Mouse (Mus musculus): Measurements from ENCODE around the gene Hba-a2. TPM values are rescaled to one million over a fixed set of nuclear protein-coding genes. Genes with fewer than 3 reads are reported as not detected.
"Not testable (repeated sequence)": the region's sequence is repeated elsewhere in the genome, so short reads cannot be mapped to it uniquely, and the experiment has no call there.

Gene Hba-a2
- total and polyA plus RNA-seq, 2 experiments from 2014 or later = 789 to 1,191 TPM

DNA sequence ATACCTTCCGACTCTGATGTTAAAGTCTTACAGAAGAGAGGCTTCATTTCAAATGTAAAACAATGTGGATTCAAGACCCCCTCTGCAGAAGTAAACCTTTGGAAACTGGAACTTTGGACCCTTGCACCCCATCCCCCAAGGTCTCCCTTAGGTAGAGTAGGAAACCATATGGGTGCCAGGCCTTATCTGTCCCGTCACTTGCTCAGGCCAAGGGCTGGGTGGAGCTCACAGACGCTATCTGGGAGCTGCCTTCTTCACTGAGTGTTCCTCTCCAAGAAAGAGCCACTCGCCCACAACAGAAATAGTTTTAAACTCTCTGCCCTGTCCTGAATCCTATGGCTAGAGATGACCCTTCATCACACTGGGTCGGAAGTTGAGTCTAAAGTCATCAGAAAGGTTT is 27.3 kb upstream of the Hba-a2 start:
- Histone ChIP-seq H3K27ac (ENCODE audit: low read depth, low read length) (no peak overlapping the region), H3K27me3 (ENCODE audit: insufficient read depth, low read length) (no peaks in the 10 kb centered on the region), H3K36me3 (ENCODE audit: insufficient read depth) (no peaks in the 10 kb centered on the region), H3K9ac (no peak overlapping the region), H3K4me1 (ENCODE audit: insufficient read depth) (peaks cover 5% of the 10 kb centered on the region; the same call in 1 of the 2 replicates), H3K4me3 (ENCODE audit: low read depth, low read length) (no peak overlapping the region), H3K4me2 (ENCODE audit: low read depth) (no peak overlapping the region), H3K9me3 (ENCODE audit: low read length) (no peaks in the 10 kb centered on the region)
- DNase-seq (no peak), ATAC-seq (no peak)
- WGBS = 83% methylated on average over 5 of the region's 5 CpGs
- TF ChIP-seq CTCF (IDR thresholded peaks at IDR 0.05; ENCODE audit: low read depth) = no peak

DNA sequence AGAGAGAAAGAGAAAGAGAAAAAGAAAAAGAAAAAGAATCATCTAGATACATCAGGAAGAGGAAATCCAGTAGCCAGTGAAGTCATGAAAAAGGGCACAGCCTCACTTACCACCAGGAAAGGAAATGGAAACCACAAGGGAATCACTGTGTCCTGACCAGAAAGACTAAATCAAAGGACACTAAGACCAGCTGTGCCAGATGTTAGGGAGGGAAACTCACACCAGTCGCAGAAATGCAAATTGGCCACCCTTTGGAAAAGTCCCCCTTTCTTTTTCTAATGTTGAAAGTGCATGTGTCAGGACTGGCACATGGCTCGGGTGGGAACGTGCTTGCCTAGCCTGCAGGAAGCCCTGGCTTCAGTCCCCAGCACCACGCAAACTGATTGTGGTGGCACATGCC is 25.1 kb upstream of the Hba-a2 start:
- no peak for TF ChIP-seq CTCF (IDR thresholded peaks at IDR 0.05; ENCODE audit: low read depth)
- WGBS = 48% methylated on average over 4 of the region's 4 CpGs
- no peak for ATAC-seq

DNA sequence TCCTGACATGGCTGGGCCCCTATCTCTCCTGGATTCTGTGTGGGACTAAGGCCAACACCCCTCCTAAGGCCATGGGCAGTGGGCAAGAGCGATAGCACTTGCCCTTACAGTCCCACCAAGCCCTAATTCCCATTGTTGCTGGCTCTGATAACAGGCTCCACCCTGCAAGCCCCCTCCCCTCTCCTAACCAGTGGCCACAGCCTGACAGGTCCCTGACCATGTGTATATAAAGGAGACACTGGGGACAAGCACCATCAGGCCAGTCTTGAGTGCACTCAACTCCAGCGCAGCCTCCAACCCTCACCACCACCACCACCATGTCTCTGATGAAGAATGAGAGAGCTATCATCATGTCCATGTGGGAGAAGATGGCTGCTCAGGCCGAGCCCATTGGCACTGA is 19.9 kb upstream of the Hba-a2 start, which contains the start of gene Hba-x:
TSS of gene Hba-x (plus strand) at position 54 of the 400 bp plus-strand sequence.
- no peak within 1 kb of the TSS for H3K27ac ChIP-seq (ENCODE audit: low read depth, low read length)
- ATAC-seq = no peak

More for the DNA sequence above, 25.1 kb upstream of the Hba-a2 start:
- H3K27ac ChIP-seq (ENCODE audit: low read depth, low read length) = no peak overlapping the region
- DNase-seq = no peak
- no peak overlapping the region for H3K4me2 ChIP-seq (ENCODE audit: low read depth)
- H3K9me3 ChIP-seq (ENCODE audit: low read length) = no peaks in the 10 kb centered on the region
- H3K4me1 ChIP-seq (ENCODE audit: insufficient read depth) = peaks cover 5% of the 10 kb centered on the region; the same call in 1 of the 2 replicates
- no peaks in the 10 kb centered on the region for H3K27me3 ChIP-seq (ENCODE audit: insufficient read depth, low read length)
- H3K4me3 ChIP-seq (ENCODE audit: low read depth, low read length) = no peak overlapping the region
- no peaks in the 10 kb centered on the region for H3K36me3 ChIP-seq (ENCODE audit: insufficient read depth)
- H3K9ac ChIP-seq = no peak overlapping the region

DNA sequence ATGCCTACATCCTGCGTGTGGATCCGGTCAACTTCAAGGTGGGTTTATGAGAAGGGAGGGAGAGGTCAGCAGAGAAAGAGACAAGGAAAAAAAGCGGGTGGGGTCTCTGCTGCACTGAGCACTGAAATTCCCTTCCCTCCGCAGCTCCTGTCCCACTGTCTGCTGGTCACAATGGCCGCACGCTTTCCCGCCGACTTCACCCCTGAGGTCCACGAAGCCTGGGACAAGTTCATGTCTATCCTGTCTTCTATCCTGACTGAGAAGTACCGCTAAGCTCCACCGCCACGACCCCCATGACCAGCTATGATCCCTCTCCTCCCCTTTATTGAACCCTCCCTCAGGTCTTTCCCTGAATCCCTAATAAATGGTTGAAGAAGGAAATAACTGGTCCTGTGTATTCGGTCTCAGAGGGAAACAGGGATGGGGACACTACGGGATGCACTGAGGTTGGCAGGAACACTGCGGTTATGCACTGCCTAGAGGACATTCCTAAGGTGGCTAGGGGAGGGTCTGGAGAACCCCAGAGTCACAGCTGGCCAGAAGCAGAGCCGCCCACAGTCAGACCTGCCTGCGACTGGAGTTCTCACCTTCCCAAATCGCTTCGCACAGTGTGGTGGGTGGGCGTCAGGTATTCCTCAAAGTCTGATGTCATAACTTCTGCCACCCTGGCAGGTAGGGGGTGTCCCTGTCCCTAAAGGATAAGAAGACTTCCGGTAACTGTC is 18.4 kb upstream of the Hba-a2 start:
- WGBS = 78% methylated on average over 21 of the region's 21 CpGs

More for the DNA sequence above, 19.9 kb upstream of the Hba-a2 start, which contains the start of gene Hba-x:
- no peak within 1 kb of the TSS for H3K9ac ChIP-seq
- no peaks in the 10 kb centered on the region for H3K4me1 ChIP-seq (ENCODE audit: insufficient read depth)
- no peaks in the 10 kb centered on the region for H3K27me3 ChIP-seq (ENCODE audit: insufficient read depth, low read length)
- no peaks in the 10 kb centered on the region for H3K36me3 ChIP-seq (ENCODE audit: insufficient read depth)
- no peaks in the 10 kb centered on the region for H3K9me3 ChIP-seq (ENCODE audit: low read length)
- no peak for DNase-seq
- no peak for TF ChIP-seq CTCF (IDR thresholded peaks at IDR 0.05; ENCODE audit: low read depth)
- WGBS = 76% methylated on average over 3 of the region's 3 CpGs
- no peak within 1 kb of the TSS for H3K4me3 ChIP-seq (ENCODE audit: low read depth, low read length)
- no peak within 1 kb of the TSS for H3K4me2 ChIP-seq (ENCODE audit: low read depth)

GRCm38 (mm10) chr11:32278458-32278957 is 17.8 kb upstream of the Hba-a2 start:
- Histone ChIP-seq H3K4me3 (ENCODE audit: low read depth, low read length) (no peak overlapping the region), H3K4me1 (ENCODE audit: insufficient read depth) (no peaks in the 10 kb centered on the region), H3K27me3 (ENCODE audit: insufficient read depth, low read length) (no peaks in the 10 kb centered on the region), H3K9ac (no peak overlapping the region), H3K4me2 (ENCODE audit: low read depth) (no peak overlapping the region), H3K9me3 (ENCODE audit: low read length) (no peaks in the 10 kb centered on the region), H3K36me3 (ENCODE audit: insufficient read depth) (no peaks in the 10 kb centered on the region), H3K27ac (ENCODE audit: low read depth, low read length) (no peak overlapping the region)
- 83% methylated on average over 12 of the region's 12 CpGs for WGBS
- ATAC-seq (no peak), DNase-seq (no peak)
- no peak for TF ChIP-seq CTCF (IDR thresholded peaks at IDR 0.05; ENCODE audit: low read depth)

More for the DNA sequence above, 18.4 kb upstream of the Hba-a2 start:
- Histone ChIP-seq H3K9me3 (ENCODE audit: low read length) (no peaks in the 10 kb centered on the region), H3K4me3 (ENCODE audit: low read depth, low read length) (no peak overlapping the region), H3K4me1 (ENCODE audit: insufficient read depth) (no peaks in the 10 kb centered on the region), H3K27me3 (ENCODE audit: insufficient read depth, low read length) (no peaks in the 10 kb centered on the region), H3K36me3 (ENCODE audit: insufficient read depth) (no peaks in the 10 kb centered on the region), H3K9ac (no peak overlapping the region), H3K4me2 (ENCODE audit: low read depth) (no peak overlapping the region), H3K27ac (ENCODE audit: low read depth, low read length) (no peak overlapping the region)
- no peak for TF ChIP-seq CTCF (IDR thresholded peaks at IDR 0.05; ENCODE audit: low read depth)
- DNase-seq = no peak
- ATAC-seq = no peak

GRCm38 (mm10) chr11:32280646-32281045 is 15.6 kb upstream of the Hba-a2 start:
- H3K4me3 ChIP-seq (ENCODE audit: low read depth, low read length) = no peak overlapping the region
- H3K27me3 ChIP-seq (ENCODE audit: insufficient read depth, low read length) = no peaks in the 10 kb centered on the region
- ATAC-seq (no peak), DNase-seq (no peak)
- H3K27ac ChIP-seq (ENCODE audit: low read depth, low read length) = no peak overlapping the region
- no peaks in the 10 kb centered on the region for H3K9me3 ChIP-seq (ENCODE audit: low read length)
- H3K4me2 ChIP-seq (ENCODE audit: low read depth) = no peak overlapping the region
- no peak overlapping the region for H3K9ac ChIP-seq
- H3K4me1 ChIP-seq (ENCODE audit: insufficient read depth) = no peaks in the 10 kb centered on the region
- no peaks in the 10 kb centered on the region for H3K36me3 ChIP-seq (ENCODE audit: insufficient read depth)
- 64% methylated on average over 2 of the region's 2 CpGs for WGBS
- TF ChIP-seq CTCF (IDR thresholded peaks at IDR 0.05; ENCODE audit: low read depth) = no peak

GRCm38 (mm10) chr11:32281416-32282144 is 14.7 kb upstream of the Hba-a2 start:
- TF ChIP-seq CTCF (IDR thresholded peaks at IDR 0.05; ENCODE audit: low read depth) = no peak
- WGBS = 69% methylated on average over 1 of the region's 1 CpGs
- H3K27me3 ChIP-seq (ENCODE audit: insufficient read depth, low read length) = no peaks in the 10 kb centered on the region

DNA sequence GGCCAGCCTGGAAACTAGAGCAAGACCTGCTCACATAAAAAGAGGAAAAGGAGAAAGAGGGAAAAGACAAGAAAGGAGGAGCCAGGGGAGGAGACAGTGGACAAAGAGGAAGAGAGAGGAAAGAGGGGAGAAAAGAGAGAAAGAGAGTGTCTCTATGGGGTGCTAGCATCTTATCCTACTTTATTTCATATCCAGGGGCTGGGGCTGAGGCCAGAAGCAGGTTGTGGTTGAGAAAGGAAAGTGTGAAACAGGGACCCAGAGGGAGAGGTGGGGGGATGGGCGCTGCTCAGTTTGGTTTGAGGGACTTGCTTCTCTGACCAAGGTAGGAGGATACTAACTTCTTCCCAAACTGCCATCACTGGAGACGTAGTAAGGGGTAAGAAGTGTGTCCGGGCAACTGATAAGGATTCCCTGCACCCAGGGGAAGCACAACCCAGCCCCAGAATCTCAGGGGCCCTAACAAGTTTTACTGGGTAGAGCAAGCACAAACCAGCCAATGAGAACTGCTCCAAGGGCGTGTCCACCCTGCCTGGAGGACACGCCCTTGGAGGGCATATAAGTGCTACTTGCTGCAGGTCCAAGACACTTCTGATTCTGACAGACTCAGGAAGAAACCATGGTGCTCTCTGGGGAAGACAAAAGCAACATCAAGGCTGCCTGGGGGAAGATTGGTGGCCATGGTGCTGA is 13.1 kb upstream of the Hba-a2 start, which contains the start of gene Hba-a1:
TSS of gene Hba-a1 (plus strand) at position 421 of the 687 bp plus-strand sequence.
- H3K9ac ChIP-seq; ATAC-seq; H3K4me1 ChIP-seq (ENCODE audit: insufficient read depth); H3K9me3 ChIP-seq (ENCODE audit: low read length); H3K4me3 ChIP-seq (ENCODE audit: low read depth, low read length); H3K27me3 ChIP-seq (ENCODE audit: insufficient read depth, low read length); H3K27ac ChIP-seq (ENCODE audit: low read depth, low read length); DNase-seq; H3K36me3 ChIP-seq (ENCODE audit: insufficient read depth); H3K4me2 ChIP-seq (ENCODE audit: low read depth): not testable (repeated sequence)
- 86% methylated on average over 1 of the region's 5 CpGs for WGBS

More at GRCm38 (mm10) chr11:32281416-32282144, 14.7 kb upstream of the Hba-a2 start:
- no peaks in the 10 kb centered on the region for H3K36me3 ChIP-seq (ENCODE audit: insufficient read depth)
- ATAC-seq = no peak
- no peak for DNase-seq
- no peak overlapping the region for H3K27ac ChIP-seq (ENCODE audit: low read depth, low read length)
- no peak overlapping the region for H3K4me2 ChIP-seq (ENCODE audit: low read depth)
- no peaks in the 10 kb centered on the region for H3K4me1 ChIP-seq (ENCODE audit: insufficient read depth)
- no peaks in the 10 kb centered on the region for H3K9me3 ChIP-seq (ENCODE audit: low read length)
- no peak overlapping the region for H3K4me3 ChIP-seq (ENCODE audit: low read depth, low read length)
- H3K9ac ChIP-seq = no peak overlapping the region

DNA sequence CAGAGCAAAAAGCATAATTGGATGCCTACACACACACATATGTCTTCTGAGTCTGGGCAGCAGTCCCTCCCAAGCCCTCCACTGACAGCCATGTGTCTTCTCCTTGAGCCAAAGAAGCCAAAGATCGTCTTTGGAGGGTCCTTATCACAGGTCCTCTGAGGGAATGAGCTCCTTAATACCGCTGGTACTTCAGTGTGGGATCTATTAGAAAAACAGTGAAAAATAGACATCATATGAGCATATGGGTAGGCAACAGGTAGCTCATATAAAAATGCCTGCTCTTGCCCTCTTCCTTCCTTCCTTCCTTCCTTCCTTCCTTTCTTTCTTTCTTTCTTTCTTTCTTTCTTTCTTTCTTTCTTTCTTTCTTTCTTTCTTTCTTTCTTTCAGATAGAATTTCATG is 11.7 kb upstream of the Hba-a2 start:
- H3K36me3 ChIP-seq (ENCODE audit: insufficient read depth); H3K27ac ChIP-seq (ENCODE audit: low read depth, low read length); H3K4me2 ChIP-seq (ENCODE audit: low read depth); H3K27me3 ChIP-seq (ENCODE audit: insufficient read depth, low read length); H3K4me1 ChIP-seq (ENCODE audit: insufficient read depth); DNase-seq; H3K9me3 ChIP-seq (ENCODE audit: low read length); H3K4me3 ChIP-seq (ENCODE audit: low read depth, low read length); ATAC-seq; H3K9ac ChIP-seq: not testable (repeated sequence)
- 71% methylated on average over 2 of the region's 2 CpGs for WGBS

Data from forebrain, postnatal 0 days (tissue).